ENCODE assay signal across 9 mouse cellular contexts in genomic region chr1:91054815-91055214, GRCm38 (mm10). TPM values are rescaled to one million over a fixed set of nuclear protein-coding genes. Genes with fewer than 3 reads are reported as not detected.
A peak's percentile ranks its signal among the peaks of the same experiment; 100 is the strongest.
DNase-seq lines count a peak whose midpoint lies in the region; ATAC-seq and TF ChIP-seq lines count a peak whose summit lies in the region.
"Had no signal": no experiment of that assay in that cellular context is flagged by ENCODE, and none has a peak within 500 bp of the region (broad histone marks: within the 10 kb centered on the region; RNA-seq: fewer than 3 reads in every experiment).

No protein-coding gene starts in this region.

- TF ChIP-seq CTCF in C2C12 (IDR thresholded peaks at IDR 0.05; ENCODE audit: control insufficient read depth, insufficient read depth, insufficient read length) = no peak
- no peak for TF ChIP-seq CTCF in heart, postnatal 0 days (IDR thresholded peaks at IDR 0.05; ENCODE audit: low read depth)

- H3K4me3 ChIP-seq in hindbrain, embryonic 13.5 days = no peak overlapping the region
- H3K4me3 ChIP-seq in hindbrain, embryonic 11.5 days (ENCODE audit: low read depth, low read length) = no peak overlapping the region
- peak overlapping the region; percentile 84 for H3K4me3 ChIP-seq in C2C12 (ENCODE audit: insufficient read depth, poor library complexity, severe bottlenecking)
- H3K4me3 ChIP-seq in heart, postnatal 0 days (ENCODE audit: low read depth, low read length) = peak overlapping the region; percentile 69

- peaks cover 94% of the 10 kb centered on the region for H3K79me2 ChIP-seq in C2C12 (ENCODE audit: control insufficient read depth, insufficient read depth)

- peak overlapping the region; percentile 13; the same call in 1 of the 2 replicates for H3K4me2 ChIP-seq in hindbrain, embryonic 13.5 days
- H3K4me2 ChIP-seq in hindbrain, embryonic 11.5 days (replicated peaks; ENCODE audit: low read depth, low read length) = no peak overlapping the region
- H3K4me2 ChIP-seq in heart, postnatal 0 days (ENCODE audit: low read depth, low read length) = peak overlapping the region; percentile 83

- 81% methylated on average over 3 of the region's 3 CpGs for WGBS in hindbrain, embryonic 13.5 days
- WGBS in hindbrain, embryonic 11.5 days = 61% methylated on average over 3 of the region's 3 CpGs
- whole genome bisulfite sequencing in heart, postnatal 0 days = 15% methylated on average over 3 of the region's 3 CpGs

- no peak for ATAC-seq in hindbrain, embryonic 13.5 days (ENCODE audit: low FRiP score)
- ATAC-seq in hindbrain, embryonic 11.5 days (ENCODE audit: low FRiP score) = no peak
- no peak for ATAC-seq in heart, postnatal 0 days (ENCODE audit: insufficient read depth, low read depth)
- no peak for ATAC-seq in cerebellum, adult (ENCODE audit: insufficient number of reproducible peaks, low FRiP score, low TSS enrichment)

- H3K9ac ChIP-seq in hindbrain, embryonic 13.5 days = no peak overlapping the region
- no peak overlapping the region for H3K9ac ChIP-seq in hindbrain, embryonic 11.5 days (ENCODE audit: low read depth, low read length)
- H3K9ac ChIP-seq in heart, postnatal 0 days (replicated peaks; ENCODE audit: low read depth, low read length) = peak overlapping the region; percentile 88

- H3K27me3 ChIP-seq in hindbrain, embryonic 13.5 days = peaks cover 31% of the 10 kb centered on the region
- peaks cover 2% of the 10 kb centered on the region; the same call in 1 of the 2 replicates for H3K27me3 ChIP-seq in hindbrain, embryonic 11.5 days (ENCODE audit: control insufficient read depth, insufficient read depth, low read length)
- H3K27me3 ChIP-seq in C2C12 (ENCODE audit: control insufficient read depth, insufficient read depth, insufficient read length) = no peaks in the 10 kb centered on the region
- no peaks in the 10 kb centered on the region for H3K27me3 ChIP-seq in heart, postnatal 0 days (ENCODE audit: control insufficient read depth, insufficient read depth, low read length)

- peak overlapping the region; percentile 30; the same call in 1 of the 2 replicates for H3K27ac ChIP-seq in hindbrain, embryonic 13.5 days
- H3K27ac ChIP-seq in hindbrain, embryonic 11.5 days (ENCODE audit: low read depth, low read length) = no peak overlapping the region
- peak overlapping the region; percentile 99 for H3K27ac ChIP-seq in heart, postnatal 0 days (ENCODE audit: low read depth)

- no peaks in the 10 kb centered on the region for H3K9me3 ChIP-seq in hindbrain, embryonic 13.5 days
- no peaks in the 10 kb centered on the region for H3K9me3 ChIP-seq in hindbrain, embryonic 11.5 days (ENCODE audit: control insufficient read depth, low read length)
- no peaks in the 10 kb centered on the region for H3K9me3 ChIP-seq in heart, postnatal 0 days (replicated peaks; ENCODE audit: control insufficient read depth, low read length)

- TF ChIP-seq EP300 in heart, postnatal 0 days (IDR thresholded peaks at IDR 0.05; ENCODE audit: low read depth) = no peak

- intact Hi-C loops in left cerebral cortex, postnatal 25 days (cut with DNase I) = no loop called here

- peak overlapping the region; percentile 36 for H3ac ChIP-seq in C2C12 (ENCODE audit: control insufficient read depth, insufficient read length, low read depth)

- DNase-seq in hindbrain, embryonic 11.5 days (ENCODE audit: low spot score) = no peak
- no peak for DNase-seq in heart, postnatal 0 days (ENCODE audit: low spot score)
- peak; percentile 63 for DNase-seq in lung, postnatal 10 days
- no peak for DNase-seq in left cerebral cortex, postnatal 25 days (ENCODE audit: low spot score in 2 of 2)
- no peak for DNase-seq in layer of hippocampus, postnatal 25 days (ENCODE audit: extremely low spot score in 1 of 2, low spot score in 1 of 2)
- DNase-seq: cerebellum, postnatal 25 days had no signal

- no peaks in the 10 kb centered on the region for H3K36me3 ChIP-seq in hindbrain, embryonic 13.5 days
- no peaks in the 10 kb centered on the region for H3K36me3 ChIP-seq in hindbrain, embryonic 11.5 days (ENCODE audit: control insufficient read depth, insufficient read depth, low read length)
- peaks cover 8% of the 10 kb centered on the region for H3K36me3 ChIP-seq in C2C12 (ENCODE audit: control insufficient read depth, insufficient read depth)
- H3K36me3 ChIP-seq in heart, postnatal 0 days (replicated peaks; ENCODE audit: control insufficient read depth, insufficient read depth, low read length) = no peaks in the 10 kb centered on the region

- peaks cover 23% of the 10 kb centered on the region for H3K4me1 ChIP-seq in hindbrain, embryonic 13.5 days (replicated peaks)
- H3K4me1 ChIP-seq in hindbrain, embryonic 11.5 days (replicated peaks; ENCODE audit: control insufficient read depth, insufficient read depth, low read length) = no peaks in the 10 kb centered on the region; the same call in 1 of the 2 replicates
- H3K4me1 ChIP-seq in heart, postnatal 0 days (ENCODE audit: control insufficient read depth, insufficient read depth) = peaks cover 63% of the 10 kb centered on the region

- H3K79me3 ChIP-seq in C2C12 (ENCODE audit: low read depth) = peaks cover 83% of the 10 kb centered on the region

TF ChIP-seq in C2C12, 6 proteins besides CTCF, POLR2A, EP300 and RAD21:
- no peak for TF ChIP-seq FOSL1 (IDR thresholded peaks at IDR 0.05; ENCODE audit: insufficient read depth, low read length, poor library complexity, severe bottlenecking)
- TF ChIP-seq USF1 (IDR thresholded peaks at IDR 0.05; ENCODE audit: low read depth) = no peak
- no peak for TF ChIP-seq MYOG (IDR thresholded peaks at IDR 0.05; ENCODE audit: control insufficient read depth, extremely low read depth, insufficient read length)
- TF ChIP-seq MAX (IDR thresholded peaks at IDR 0.05) = no peak
- no peak for TF ChIP-seq CEBPB (IDR thresholded peaks at IDR 0.05; ENCODE audit: low read depth)
- TF ChIP-seq MYOD1 (IDR thresholded peaks at IDR 0.05; ENCODE audit: control insufficient read depth, insufficient read length, low read depth) = no peak

RNA-seq across cellular contexts. Expression of gene Lrrfip1, which starts 56.3 kb away (rescaled TPM):
- polyA plus RNA-seq in hindbrain, embryonic 13.5 days (2015; fragmentation: Nextera tagmentation; extraction: Ambion mirVana) = 35.5 and 39.1 TPM in 2 replicates
- polyA plus RNA-seq in hindbrain, embryonic 11.5 days (2014; fragmentation: Nextera tagmentation; extraction: Ambion mirVana) = 23.5 and 27.7 TPM in 2 replicates
- polyA plus RNA-seq in C2C12 (2012; fragmentation: generic; extraction: Trizol) = 74.1 TPM
- total RNA-seq in heart, postnatal 0 days (2014; rRNA removed; ENCODE audit: low replicate concordance) = 120 and 135 TPM in 2 replicates
- polyA plus RNA-seq in heart, postnatal 0 days (2015; fragmentation: Nextera tagmentation; extraction: Ambion mirVana) = 140 and 168 TPM in 2 replicates
- total RNA-seq in left cerebral cortex, postnatal 25 days (2021) = 10 to 100 TPM; 66.9 to 68.0 TPM
- 10 to 100 TPM; 64.0 to 74.4 TPM for total RNA-seq in layer of hippocampus, postnatal 25 days (2021)

Comparison
In these comparisons a context has a peak if more than half of its experiments do, and no peak if none do; other contexts are left out.
1. H3K4me3 ChIP-seq: peak in C2C12 (single experiment) and heart, postnatal 0 days (single experiment); none in hindbrain, embryonic 13.5 days (single experiment) and hindbrain, embryonic 11.5 days (single experiment).